Mouse (Mus musculus) erythroblast, embryonic 14.5 days (primary cell): ENCODE data around the gene Kbtbd8. TPM values are rescaled to one million over a fixed set of nuclear protein-coding genes. Genes with fewer than 3 reads are reported as not detected.

ENCODE experiments used
- H3K27me3 ChIP-seq: 2 replicates; pipeline ENCODE4 v1.6.1; 2012; ENCODE audit warnings: inconsistent platforms; ENCODE audit not compliant: control insufficient read depth
- H3K36me3 ChIP-seq: 2 replicates; pipeline ENCODE4 v1.6.1; 2012; ENCODE audit warnings: mild to moderate bottlenecking, inconsistent platforms; ENCODE audit not compliant: control insufficient read depth
- H3K4me1 ChIP-seq: 2 replicates; pipeline ENCODE4 v1.6.1; 2012; ENCODE audit warnings: inconsistent platforms; ENCODE audit not compliant: control insufficient read depth
- H3K4me3 ChIP-seq: replicated peaks from 2 replicates; pipeline ENCODE3; 2012; ENCODE audit warnings: moderate library complexity, mild to moderate bottlenecking, inconsistent platforms
- H3K9me3 ChIP-seq: 2 replicates; pipeline ENCODE4 v1.6.1; 2012; ENCODE audit warnings: low read length, inconsistent platforms, mixed read lengths; ENCODE audit not compliant: control insufficient read depth
- GATA1 ChIP-seq: IDR thresholded peaks from 2 replicates; pipeline ENCODE4 v1.6.1; 2012; ENCODE audit warnings: low read length, inconsistent platforms, mixed read lengths
- TAL1 ChIP-seq: IDR thresholded peaks from 3 replicates; pipeline ENCODE4 v1.6.1; 2012; ENCODE audit warnings: low read length, inconsistent platforms, mixed read lengths
- polyA plus RNA-seq: library from polyadenylated mRNA; stranded (reverse); fragments of >175 nt; gene quantifications from 2 replicates; pipeline ENCODE4 v1.2.3, GENCODE M21; 2012

Gene Kbtbd8
- polyA plus RNA-seq, 1 experiment = not detected

DNA sequence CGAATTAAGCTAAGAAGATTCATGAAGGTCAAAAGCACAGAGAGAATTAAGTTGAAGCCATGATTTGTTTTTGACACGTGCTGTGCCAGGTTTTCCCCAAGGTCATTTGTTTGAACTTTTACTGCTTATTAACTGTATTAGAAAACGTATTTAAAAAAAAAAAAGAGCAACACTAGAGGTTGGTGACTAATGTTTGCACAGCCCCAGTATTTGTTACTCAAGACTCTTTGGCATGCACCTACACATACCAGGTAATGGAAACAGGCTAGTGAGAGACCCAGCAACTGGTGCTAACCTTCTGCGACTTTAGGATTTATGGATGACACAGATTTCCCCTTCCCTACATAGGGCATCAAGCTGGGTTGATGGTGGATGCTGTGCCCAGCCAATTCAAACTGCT, 46.9 kb downstream of the Kbtbd8 start:
- Histone ChIP-seq H3K9me3 (no peaks in the 10 kb centered on the region), H3K36me3 (no peaks in the 10 kb centered on the region), H3K4me3 (no peak overlapping the region), H3K4me1 (no peaks in the 10 kb centered on the region), H3K27me3 (no peaks in the 10 kb centered on the region)
- TF ChIP-seq TAL1 (no peak), GATA1 (no peak)

DNA sequence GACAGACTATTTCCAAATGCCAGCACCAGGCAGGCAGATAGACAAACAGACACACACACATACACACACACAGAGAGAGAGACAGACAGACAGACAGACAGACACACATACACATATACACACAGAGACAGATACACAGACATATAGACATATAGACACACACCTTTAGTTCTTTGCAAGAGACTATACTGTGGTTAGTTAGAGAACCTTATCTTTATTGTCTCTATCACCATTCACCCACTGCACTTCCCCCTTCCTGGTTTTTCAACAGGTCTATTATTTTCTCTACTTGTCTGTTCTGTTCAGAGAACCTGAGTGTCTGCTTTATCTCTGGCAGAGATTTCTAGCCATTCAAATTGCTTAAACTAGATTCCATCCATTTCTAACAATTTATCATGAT, 48.6 kb downstream of the Kbtbd8 start:
- no peaks in the 10 kb centered on the region for H3K36me3 ChIP-seq
- no peaks in the 10 kb centered on the region for H3K9me3 ChIP-seq
- H3K4me1 ChIP-seq = no peaks in the 10 kb centered on the region
- TF ChIP-seq GATA1 = no peak
- no peak for TF ChIP-seq TAL1
- H3K27me3 ChIP-seq = no peaks in the 10 kb centered on the region
- no peak overlapping the region for H3K4me3 ChIP-seq

DNA sequence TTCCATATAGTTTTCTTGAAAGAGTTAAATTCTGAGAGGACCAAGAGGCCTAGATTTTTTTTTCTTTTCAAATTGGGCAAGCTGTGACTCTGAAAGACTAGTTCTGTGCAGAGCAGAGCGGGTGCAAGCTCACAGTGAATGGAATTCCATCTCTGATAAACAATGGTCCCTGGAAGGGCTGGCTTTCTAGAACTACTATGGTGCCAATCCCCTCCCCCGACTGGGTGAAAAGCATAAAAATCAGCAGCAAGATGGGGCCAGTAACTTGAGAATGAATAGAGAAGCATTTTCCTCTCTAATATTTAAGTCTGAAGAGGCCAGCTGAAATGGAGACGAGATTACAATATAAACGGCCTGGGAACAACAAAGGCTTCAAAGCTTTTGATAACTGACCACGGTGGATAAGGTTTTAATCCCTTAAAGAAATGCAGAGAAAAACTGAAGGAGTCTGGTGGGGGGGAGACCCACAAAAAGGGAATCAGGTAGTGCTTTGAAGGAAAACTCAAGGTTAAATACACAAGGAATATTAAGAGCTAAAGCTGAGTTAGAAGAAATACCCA, 50.7 kb downstream of the Kbtbd8 start:
- H3K36me3 ChIP-seq = no peaks in the 10 kb centered on the region
- H3K9me3 ChIP-seq = no peaks in the 10 kb centered on the region
- no peaks in the 10 kb centered on the region for H3K27me3 ChIP-seq
- H3K4me3 ChIP-seq = no peak overlapping the region
- no peaks in the 10 kb centered on the region for H3K4me1 ChIP-seq
- no peak for TF ChIP-seq TAL1
- no peak for TF ChIP-seq GATA1

DNA sequence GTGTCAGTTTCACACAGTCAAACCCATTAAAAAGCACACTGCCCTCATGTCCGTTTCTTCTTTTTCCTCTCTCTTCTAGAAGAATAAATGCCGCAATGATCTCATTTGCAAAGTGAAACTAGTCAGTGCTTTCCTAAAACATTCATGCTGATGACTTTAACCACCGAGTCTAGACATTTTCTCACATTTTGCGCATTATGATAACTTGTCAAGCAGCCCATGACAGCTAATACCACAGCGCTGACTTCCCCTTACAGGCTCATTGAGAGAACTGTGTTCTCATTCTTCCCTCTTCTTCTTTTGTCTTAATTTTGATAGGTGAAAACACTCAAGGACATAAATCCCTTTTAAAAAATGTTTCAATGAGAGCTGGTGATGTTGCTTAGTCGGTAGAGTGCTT, 52.4 kb downstream of the Kbtbd8 start:
- no peaks in the 10 kb centered on the region for H3K27me3 ChIP-seq
- H3K36me3 ChIP-seq = no peaks in the 10 kb centered on the region
- H3K9me3 ChIP-seq = no peaks in the 10 kb centered on the region
- no peak for TF ChIP-seq GATA1
- H3K4me3 ChIP-seq = no peak overlapping the region
- no peaks in the 10 kb centered on the region for H3K4me1 ChIP-seq

DNA sequence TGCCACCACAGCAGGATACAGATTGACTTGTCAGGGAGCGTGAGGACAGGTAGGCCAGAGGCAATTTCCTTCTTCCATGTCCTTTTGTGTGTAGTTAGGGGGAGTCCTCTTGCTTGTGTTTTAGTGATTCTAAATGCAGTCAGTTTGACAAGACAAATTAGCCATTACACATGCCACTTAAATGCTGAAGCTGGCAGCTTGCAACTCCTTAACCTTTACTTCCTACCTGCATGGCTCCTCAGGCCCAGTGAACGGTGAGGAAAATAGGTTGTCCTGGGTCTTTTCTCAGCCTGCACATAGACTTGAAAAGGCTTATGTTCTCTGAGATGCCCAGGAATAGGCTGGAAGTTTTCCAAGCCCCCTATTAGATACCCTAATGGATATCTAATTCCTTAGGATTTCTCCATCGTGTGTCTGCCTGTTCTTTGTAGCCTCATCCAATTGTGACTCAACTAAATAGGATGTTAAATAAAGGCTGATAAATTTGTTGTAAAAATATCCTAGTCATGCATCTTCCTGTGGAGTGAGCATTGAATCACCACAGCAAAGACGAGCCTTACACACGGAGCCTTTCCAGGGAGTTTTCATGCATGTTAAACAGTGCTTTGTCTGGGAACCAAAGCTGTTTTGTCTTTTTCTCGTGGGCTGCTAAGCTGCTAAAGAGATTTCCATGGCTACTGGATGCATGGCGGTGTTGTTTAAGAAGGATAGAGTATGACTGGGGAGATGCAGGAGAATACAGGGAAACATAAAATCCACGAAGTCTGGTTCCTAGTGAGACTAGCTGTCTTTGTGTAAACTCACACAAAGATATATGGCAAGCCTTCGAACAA, 57.5 kb downstream of the Kbtbd8 start:
- Histone ChIP-seq H3K27me3 (no peaks in the 10 kb centered on the region), H3K4me3 (no peak overlapping the region), H3K9me3 (no peaks in the 10 kb centered on the region), H3K36me3 (no peaks in the 10 kb centered on the region), H3K4me1 (no peaks in the 10 kb centered on the region)
- TF ChIP-seq GATA1 = no peak
- TF ChIP-seq TAL1 = no peak

Other genes with a start within 250 kb of the Kbtbd8 start
- gene Gm10234, start 204.9 kb downstream of the Kbtbd8 start, polyA plus RNA-seq = not detected in 2 replicates